Mouse (Mus musculus): Measurements from ENCODE around the gene Mef2b. TPM values are rescaled to one million over a fixed set of nuclear protein-coding genes. Genes with fewer than 3 reads are reported as not detected.
A peak's percentile ranks its signal among the peaks of the same experiment; 100 is the strongest.

Mef2b gene
- polyA plus RNA-seq, 1 experiment, result 3.6 TPM

DNA sequence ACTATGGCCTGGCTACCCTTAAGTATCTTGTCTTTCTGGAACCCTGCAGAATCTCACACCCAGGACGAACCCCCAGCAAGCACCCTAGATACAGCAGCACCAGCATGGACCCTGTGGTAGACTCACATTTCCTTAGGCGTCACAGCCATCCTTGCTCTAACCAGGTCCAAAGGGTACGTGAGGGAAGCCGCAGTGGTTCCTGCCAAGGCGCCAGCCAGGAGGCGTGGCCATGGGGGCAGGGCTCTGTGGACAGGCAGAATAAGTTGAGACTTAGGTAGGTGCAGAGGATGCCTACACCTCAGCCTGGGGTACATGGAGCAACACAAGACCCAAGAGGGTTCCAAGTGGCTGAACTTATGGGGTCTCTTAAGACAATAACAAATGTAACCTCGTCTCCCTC lies 49.2 kb downstream of the Mef2b start:
- TF ChIP-seq GATA1 (IDR thresholded peaks at IDR 0.05; ENCODE audit: low read length), result no peak

DNA sequence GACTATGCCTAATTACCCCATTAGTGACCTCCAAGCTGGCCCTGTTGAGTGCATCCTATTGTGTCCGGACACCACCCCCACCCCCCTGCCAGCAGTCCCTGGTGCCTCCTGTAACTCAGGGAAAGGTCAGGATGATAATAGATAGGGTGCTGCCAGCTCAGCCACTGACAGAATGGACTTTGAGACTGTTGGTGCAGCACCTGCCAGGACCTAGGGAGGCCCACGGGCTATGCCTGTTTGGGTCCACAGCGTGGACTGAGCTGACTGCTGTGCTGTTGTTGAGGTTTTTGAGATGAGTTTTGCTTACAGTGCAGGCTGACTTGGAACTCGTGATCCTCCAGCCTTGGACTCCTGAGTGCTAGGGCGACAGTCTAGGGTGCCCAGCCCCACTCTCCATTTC lies 53.7 kb downstream of the Mef2b start:
- no peak for TF ChIP-seq GATA1 (IDR thresholded peaks at IDR 0.05; ENCODE audit: low read length)

GRCm38 (mm10) chr8:70194191-70194590 lies 54.7 kb downstream of the Mef2b start:
- no peak for TF ChIP-seq GATA1 (IDR thresholded peaks at IDR 0.05; ENCODE audit: low read length)

- TF ChIP-seq GATA1 (IDR thresholded peaks at IDR 0.05; ENCODE audit: low read length), result no peak
These were observed 56.3 kb downstream of the Mef2b start for GRCm38 (mm10) chr8:70195762-70196161.

DNA sequence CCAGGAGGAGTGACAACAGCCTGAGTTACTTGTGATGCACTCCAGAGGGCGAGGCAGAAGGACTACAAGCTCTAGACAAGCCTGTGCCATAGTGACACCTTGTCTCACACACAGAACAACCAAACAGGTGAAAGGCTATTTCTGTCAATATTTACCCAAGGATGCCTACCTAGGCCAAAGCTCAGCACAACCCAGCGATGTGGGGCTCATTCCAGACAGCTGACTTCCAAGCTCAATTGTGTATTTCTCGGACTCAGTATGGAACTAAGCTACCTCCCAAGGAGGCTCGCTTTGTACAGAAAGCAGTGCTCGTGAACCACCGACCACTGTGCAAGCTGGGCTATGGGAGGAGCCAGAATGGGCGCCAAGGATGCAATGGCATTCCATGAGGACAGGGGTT lies 58.1 kb downstream of the Mef2b start:
- TF ChIP-seq GATA1 (IDR thresholded peaks at IDR 0.05; ENCODE audit: low read length), result no peak

- TF ChIP-seq GATA1 (IDR thresholded peaks at IDR 0.05; ENCODE audit: low read length), result no peak
These were observed 60.7 kb downstream of the Mef2b start for GRCm38 (mm10) chr8:70200098-70200681.

DNA sequence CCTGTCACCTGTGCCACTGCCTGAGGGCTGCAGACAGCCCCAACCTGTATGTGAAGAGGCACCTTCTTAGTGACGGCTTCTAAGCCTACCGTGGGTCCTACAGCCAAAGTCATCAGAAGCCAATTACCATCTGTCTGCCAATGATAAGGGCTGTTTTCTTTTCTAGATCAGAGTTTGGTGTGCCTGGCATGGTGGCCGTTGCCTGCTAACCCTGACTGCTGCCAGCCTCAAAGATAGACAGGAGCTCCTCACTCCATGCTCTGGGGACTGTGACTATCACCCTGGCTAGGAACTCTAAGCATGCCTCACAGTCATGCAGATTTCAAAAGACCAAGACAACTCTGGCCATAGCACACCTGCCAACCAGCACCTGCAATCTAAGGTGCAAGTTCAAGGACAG lies 61.9 kb downstream of the Mef2b start:
- peak; percentile 68 for TF ChIP-seq GATA1 (IDR thresholded peaks at IDR 0.05; ENCODE audit: low read length)

DNA sequence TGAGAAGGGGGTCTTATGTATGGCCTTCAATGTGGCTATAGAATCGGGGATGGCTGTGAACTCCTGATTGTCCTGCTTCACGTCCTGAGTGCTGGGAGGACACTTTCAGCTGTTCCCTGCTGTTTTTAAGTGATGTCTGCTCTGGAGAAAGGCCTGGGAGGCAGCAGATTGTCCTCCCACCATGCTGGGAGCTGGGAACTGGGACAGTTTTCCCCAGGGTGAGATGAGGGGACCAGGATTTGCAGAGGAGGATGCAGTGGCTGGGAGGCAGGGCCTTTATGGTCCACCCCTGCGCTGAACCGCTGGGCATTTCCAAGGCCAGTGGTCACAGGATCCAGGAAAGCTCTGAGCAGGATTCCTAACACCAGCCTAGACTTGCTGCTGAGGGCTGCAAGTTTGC lies 63.6 kb downstream of the Mef2b start:
- TF ChIP-seq GATA1 (IDR thresholded peaks at IDR 0.05; ENCODE audit: low read length), result no peak

- no peak for TF ChIP-seq GATA1 (IDR thresholded peaks at IDR 0.05; ENCODE audit: low read length)
These were observed 65.2 kb downstream of the Mef2b start for GRCm38 (mm10) chr8:70204757-70205156.

GRCm38 (mm10) chr8:70208130-70208529 lies 68.6 kb downstream of the Mef2b start:
- TF ChIP-seq GATA1 (IDR thresholded peaks at IDR 0.05; ENCODE audit: low read length), result no peak

DNA sequence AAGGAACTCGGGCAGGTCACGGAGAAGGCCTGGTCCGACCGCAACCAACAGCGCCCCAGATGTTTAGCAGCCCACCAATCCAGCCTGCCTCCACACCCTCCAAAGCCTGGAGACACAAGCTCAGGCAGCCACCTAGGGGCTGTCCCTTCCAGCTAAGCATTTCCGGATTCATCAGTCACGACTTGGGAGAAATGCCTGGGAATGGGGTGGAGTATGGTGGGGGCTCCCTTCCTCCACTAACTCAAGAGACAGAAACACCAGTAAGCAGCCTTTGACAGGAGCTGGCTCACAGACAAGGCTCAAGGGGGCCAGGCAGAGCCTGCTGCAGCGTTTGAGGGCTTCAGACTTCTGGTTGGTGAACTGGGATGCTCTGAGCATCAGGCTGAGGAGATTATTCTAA lies 71.0 kb downstream of the Mef2b start:
- TF ChIP-seq GATA1 (IDR thresholded peaks at IDR 0.05; ENCODE audit: low read length), result no peak

DNA sequence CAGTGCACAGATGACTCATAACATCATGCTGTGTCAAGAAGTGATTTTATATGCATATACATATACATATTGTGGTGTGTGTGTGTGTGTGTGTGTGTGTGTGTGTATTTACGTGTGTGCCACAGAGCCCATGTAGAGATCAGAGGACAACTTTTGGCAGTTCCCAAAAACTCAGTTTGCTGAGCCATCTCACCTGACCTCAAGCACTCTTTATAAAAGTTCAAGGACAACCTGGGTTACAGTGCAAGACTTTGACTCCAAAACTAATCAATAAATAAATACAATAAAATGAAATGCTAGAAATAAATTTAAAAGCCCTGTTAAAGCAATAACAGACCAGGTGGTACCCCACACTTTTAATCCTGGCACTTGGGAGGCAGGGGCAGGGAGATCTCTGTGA lies 71.8 kb downstream of the Mef2b start:
- TF ChIP-seq GATA1 (IDR thresholded peaks at IDR 0.05; ENCODE audit: low read length), result no peak

GRCm38 (mm10) chr8:70211726-70212111 lies 72.2 kb downstream of the Mef2b start:
- no peak for TF ChIP-seq GATA1 (IDR thresholded peaks at IDR 0.05; ENCODE audit: low read length)

GRCm38 (mm10) chr8:70212112-70213055 lies 72.9 kb downstream of the Mef2b start, which contains the start of gene Slc25a42:
TSS of gene Slc25a42 (minus strand) at chr8:70212305.
- no peak for TF ChIP-seq GATA1 (IDR thresholded peaks at IDR 0.05; ENCODE audit: low read length)

DNA sequence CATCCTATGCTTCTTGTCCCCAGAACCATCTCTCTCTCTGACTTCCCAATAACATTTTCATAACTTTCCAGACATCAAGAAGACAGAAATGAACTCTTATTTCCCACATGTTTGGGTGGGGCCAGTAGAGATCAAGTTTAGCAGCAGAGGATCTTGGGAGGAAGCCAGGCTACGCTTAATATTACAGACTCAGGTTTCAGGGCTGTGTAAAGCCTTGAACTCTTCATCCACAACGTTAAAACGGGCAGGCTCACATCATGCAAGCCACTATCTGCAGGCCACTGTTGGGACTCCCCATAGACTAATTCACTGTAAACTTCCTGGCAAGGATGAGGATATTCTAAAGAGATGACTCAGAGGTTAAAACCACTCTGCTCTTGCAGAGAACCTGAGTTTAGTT lies 74.9 kb downstream of the Mef2b start:
- no peak for TF ChIP-seq GATA1 (IDR thresholded peaks at IDR 0.05; ENCODE audit: low read length)

DNA sequence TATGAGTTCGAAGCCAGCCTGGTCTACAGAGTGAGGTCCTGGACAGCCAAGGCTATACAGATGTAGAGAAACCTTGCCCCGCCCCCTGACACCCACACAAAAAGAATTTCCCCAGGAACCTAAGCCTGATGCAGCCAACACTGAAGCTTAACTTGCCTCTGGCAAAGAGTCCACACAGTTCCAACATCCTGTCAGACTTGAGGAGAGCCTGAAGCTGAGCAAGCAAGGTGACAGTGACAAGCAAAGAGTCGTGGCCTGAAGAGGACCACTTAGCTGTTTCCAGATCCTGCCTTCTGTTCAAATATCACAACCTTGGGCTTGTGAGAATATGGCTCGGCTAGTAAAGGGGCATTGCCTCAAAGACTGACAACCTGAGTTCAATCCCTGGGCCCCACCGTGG lies 75.6 kb downstream of the Mef2b start:
- no peak for TF ChIP-seq GATA1 (IDR thresholded peaks at IDR 0.05; ENCODE audit: low read length)

DNA sequence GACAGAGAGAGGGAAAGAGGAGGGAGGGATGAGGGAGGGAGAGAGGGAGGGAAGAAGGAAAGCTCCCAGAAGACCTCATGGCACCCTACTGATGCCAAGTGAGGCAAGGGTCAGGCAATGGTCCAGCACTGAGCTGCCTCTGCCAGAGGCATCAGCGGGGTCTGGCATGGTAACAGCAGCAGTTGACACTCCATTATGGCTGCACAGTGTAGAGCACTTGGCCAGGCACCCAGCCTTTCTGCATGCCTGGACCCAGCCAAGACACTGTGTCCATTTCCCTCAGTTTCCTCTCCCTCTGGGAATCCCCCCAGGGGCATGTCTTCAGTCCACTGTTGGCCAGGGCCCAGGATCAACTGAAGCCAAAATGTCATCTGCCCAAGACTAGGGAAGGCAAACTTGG lies 77.1 kb downstream of the Mef2b start:
- TF ChIP-seq GATA1 (IDR thresholded peaks at IDR 0.05; ENCODE audit: low read length), result no peak

Other genes with a start within 250 kb of the Mef2b start
- gene Tssk6, start 237.5 kb upstream of the Mef2b start, polyA plus RNA-seq (2012), result 0.13 and 0.17 TPM in 2 replicates
- 148 and 187 TPM in 2 replicates for gene Ndufa13, start 237.2 kb upstream of the Mef2b start, polyA plus RNA-seq (2012)
- 4.4 and 7.0 TPM in 2 replicates for gene Yjefn3, start 237.0 kb upstream of the Mef2b start, polyA plus RNA-seq (2012)
- gene Gatad2a, start 143.3 kb upstream of the Mef2b start, polyA plus RNA-seq (2012), result 79.8 and 115 TPM in 2 replicates
- 44.0 and 45.1 TPM in 2 replicates for gene Mau2, start 97.0 kb upstream of the Mef2b start, polyA plus RNA-seq (2012)
- gene Sugp1, start 96.9 kb upstream of the Mef2b start, polyA plus RNA-seq (2012), result 48.9 and 53.3 TPM in 2 replicates
- gene Tm6sf2, start 66.8 kb upstream of the Mef2b start, polyA plus RNA-seq (2012), result 0.08 TPM in 1 of 2 replicates, not detected in the other
- gene Hapln4, start 56.3 kb upstream of the Mef2b start, polyA plus RNA-seq (2012), result not detected in 2 replicates
- gene Ncan, start 18.8 kb upstream of the Mef2b start, polyA plus RNA-seq (2012), result not detected in 2 replicates
- gene Nr2c2ap, start 8.4 kb upstream of the Mef2b start, polyA plus RNA-seq (2012), result 17.2 and 17.9 TPM in 2 replicates
- 3.2 and 6.5 TPM in 2 replicates for gene Rfxank, start 557 bp upstream of the Mef2b start, polyA plus RNA-seq (2012)
- 20.5 and 52.7 TPM in 2 replicates for gene Borcs8, start 212 bp upstream of the Mef2b start, polyA plus RNA-seq (2012)
- gene Tmem161a, start 32.6 kb downstream of the Mef2b start, polyA plus RNA-seq (2012), result 130 and 149 TPM in 2 replicates
- 18.7 and 20.1 TPM in 2 replicates for gene Slc25a42, start 72.6 kb downstream of the Mef2b start, polyA plus RNA-seq (2012)
- gene Sugp2, start 94.5 kb downstream of the Mef2b start, polyA plus RNA-seq (2012), result 21.8 and 26.2 TPM in 2 replicates
- 24.5 and 26.2 TPM in 2 replicates for gene Armc6, start 94.8 kb downstream of the Mef2b start, polyA plus RNA-seq (2012)
- 34.3 and 37.1 TPM in 2 replicates for gene Homer3, start 143.1 kb downstream of the Mef2b start, polyA plus RNA-seq (2012)
- 41.5 and 54.5 TPM in 2 replicates for gene Ddx49, start 162.8 kb downstream of the Mef2b start, polyA plus RNA-seq (2012)
- 311 and 375 TPM in 2 replicates for gene Cope, start 162.8 kb downstream of the Mef2b start, polyA plus RNA-seq (2012)
- gene Cers1, start 176.1 kb downstream of the Mef2b start, polyA plus RNA-seq (2012), result not detected in 2 replicates
- gene Gdf1, start 190.1 kb downstream of the Mef2b start, polyA plus RNA-seq (2012), result not detected in 2 replicates
- 126 and 139 TPM in 2 replicates for gene Upf1, start 213.6 kb downstream of the Mef2b start, polyA plus RNA-seq (2012)
- gene Comp, start 233.8 kb downstream of the Mef2b start, polyA plus RNA-seq (2012), result 0.28 and 0.29 TPM in 2 replicates